Mouse (Mus musculus) A20 (cell line): ENCODE data around the gene Apbb2.

Experiments
- DNase-seq: peaks from one replicate; pipeline ENCODE4 v3.0.0-alpha.2; 2011; ENCODE audit warnings: low read depth, low spot score

Apbb2 gene

GRCm38 (mm10) chr5:66417289-66417688 is 201.3 kb downstream of the Apbb2 start:
- peak; percentile 44 for DNase-seq

DNA sequence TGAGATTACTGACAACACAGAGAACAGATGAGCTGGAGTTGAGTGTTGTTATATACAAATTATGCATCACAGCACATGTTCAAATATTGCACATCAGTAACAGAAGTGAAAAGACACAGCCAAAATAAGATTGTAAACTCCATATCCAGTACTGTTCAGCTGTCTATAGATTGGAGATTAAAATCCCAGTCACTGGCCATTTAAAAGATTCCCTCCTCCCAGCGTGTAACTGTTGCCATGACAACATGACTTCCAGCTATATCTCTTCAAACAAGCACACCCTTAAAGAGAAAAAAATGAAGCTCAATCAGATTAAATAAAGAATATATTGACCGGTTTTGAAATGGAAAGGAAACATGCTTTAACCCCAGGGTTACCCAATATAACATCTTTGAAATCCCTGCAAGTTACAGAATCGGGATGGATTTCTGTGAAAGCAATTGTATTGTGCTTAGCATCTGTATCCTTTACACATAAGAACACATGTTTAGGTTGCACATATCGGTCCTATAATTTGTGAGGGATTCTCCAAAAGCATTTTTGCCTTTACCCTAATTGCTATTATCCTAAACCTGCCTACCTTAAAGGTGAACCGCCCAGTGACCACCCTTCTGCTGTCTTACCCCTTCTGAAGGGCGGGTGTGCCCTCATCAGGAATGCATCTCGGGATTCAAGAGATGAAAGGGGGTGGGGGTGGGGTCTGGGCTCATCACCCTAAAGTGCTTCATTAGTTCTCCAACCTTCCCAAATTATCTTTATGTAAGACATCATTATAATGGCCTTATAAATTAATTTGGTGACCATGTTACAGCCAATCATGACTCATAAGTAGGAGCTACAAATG is 202.7 kb downstream of the Apbb2 start:
- no peak for DNase-seq

DNA sequence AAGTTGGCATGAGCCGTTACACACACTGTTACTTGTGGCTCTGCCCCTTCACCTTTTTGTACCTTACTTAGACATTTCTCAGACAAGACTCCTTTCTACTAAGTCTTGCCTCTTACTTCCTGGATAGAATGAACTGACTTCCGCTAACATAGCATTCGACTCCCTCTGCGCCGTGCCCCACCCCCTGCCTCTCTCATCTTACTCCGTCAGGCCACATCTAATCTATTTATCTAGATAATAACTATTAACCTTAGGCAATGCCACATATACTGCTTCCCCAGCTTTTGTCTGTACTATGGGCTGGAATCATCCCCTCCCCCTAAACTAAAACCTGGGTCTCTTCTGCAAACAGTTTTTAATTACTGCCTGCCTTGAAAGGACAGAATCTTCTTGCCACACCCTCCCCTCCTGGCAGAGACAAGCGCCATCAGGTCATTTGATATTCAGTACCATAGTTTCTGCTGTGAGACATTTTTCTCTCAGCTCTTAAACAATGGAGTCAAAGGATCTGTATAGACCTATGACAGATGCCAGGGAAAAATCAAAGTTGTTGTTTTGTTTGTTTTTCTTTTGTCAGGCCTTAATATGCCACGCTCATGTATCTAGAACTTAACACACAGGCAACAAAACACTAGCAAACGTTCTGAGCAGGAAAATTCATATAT is 203.4 kb downstream of the Apbb2 start:
- DNase-seq: no peak

DNA sequence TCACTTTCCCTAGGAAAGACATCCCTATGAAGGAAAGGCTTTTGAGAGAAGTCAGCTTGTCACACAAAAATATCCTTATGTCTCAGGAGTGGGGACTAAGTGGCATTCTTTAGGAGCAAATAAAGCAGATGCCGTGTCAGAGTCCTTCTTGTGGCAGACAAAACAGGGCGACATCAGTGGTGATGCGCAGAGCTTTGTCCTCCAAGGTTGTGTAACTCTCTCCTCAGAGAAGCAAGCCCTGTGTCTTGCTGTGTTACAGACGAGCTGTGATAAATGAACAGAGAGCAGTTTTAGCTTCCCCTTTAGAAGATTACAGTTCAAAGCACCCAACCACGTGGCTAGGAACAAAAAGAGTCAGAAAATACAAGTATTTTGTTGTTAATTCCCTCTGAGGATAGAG is 205.2 kb downstream of the Apbb2 start:
- DNase-seq: no peak

GRCm38 (mm10) chr5:66412821-66413220 is 205.8 kb downstream of the Apbb2 start:
- DNase-seq: no peak

- no peak for DNase-seq
These were observed 210.0 kb downstream of the Apbb2 start for GRCm38 (mm10) chr5:66408546-66408945.

DNA sequence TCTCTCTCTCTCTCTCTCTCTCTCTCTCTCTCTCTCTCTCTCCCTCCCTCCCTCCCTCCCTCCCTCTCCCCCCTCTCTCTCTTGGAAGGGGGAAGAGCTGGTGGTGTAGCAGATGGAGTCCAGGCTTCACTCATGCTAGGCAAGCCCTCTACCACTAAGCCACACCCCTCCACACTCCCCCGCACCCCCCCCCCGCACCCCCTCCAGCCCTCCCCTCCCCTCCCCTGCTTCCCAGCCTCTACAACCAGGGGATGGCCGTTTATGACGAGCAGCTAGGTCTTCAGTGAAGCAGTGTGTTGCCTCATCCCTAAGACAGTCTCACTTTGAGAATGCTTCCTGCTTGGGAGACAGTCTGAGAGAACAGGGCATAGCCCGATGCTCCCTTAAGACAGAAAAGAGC is 210.6 kb downstream of the Apbb2 start:
- DNase-seq: no peak

DNA sequence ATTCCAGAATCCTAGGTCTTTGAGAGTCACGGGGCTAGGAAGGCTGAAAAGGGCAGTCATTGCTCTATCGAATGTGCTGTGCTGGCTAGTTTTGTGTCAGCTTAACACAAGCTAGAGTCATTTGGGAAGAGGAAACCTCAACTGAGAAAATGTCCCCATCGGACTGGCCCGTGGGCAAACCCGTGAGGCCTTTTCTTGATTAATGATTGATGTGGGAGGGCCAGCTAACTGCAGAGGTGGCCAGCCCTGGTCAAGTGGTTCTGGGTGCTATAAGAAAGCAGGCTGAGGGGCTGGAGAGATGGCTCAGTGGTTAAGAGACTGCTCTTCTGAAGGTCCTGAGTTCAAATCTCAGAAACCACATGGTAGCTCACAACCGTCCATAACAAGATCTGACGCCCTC is 212.2 kb downstream of the Apbb2 start:
- DNase-seq: no peak

- no peak for DNase-seq
These were observed 212.7 kb downstream of the Apbb2 start for GRCm38 (mm10) chr5:66405731-66406399.

DNA sequence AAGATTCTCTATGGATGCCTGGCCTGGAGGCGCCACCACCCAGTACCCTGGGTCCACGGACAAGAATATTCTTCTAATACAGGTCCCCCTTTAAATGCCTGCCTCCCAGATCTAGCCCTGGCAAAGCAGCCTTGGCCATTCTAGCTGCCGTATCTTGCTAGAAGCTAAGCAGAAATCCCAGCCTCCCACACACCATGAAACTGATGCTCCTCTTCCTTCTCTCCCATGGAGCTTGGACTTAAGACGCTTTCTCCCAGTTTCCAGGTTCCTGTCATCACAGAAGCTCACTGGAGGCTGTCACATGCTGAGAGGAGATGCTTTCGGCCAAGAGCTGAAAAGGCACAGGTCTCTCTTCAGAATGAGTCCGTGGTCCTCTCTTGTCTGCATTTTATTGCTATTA is 213.3 kb downstream of the Apbb2 start:
- DNase-seq: no peak

DNA sequence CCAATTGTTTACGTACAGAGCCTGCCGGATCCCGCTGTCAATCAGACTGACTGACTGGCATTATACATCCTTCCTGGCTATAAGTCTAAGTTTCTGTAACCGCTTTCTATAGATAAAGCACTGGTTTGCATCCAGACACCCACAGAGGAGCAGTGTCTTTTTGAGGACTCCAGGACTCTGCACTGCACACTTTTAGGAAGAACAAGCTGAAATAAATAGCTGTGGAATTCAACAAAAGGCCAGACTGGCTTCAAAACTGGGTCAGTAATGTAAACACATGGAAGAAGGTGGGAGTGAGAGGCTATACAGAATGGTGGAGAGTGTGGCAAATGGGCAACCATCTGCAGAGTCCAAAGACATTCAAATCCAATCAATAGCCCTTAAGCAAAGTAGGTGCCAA is 218.0 kb downstream of the Apbb2 start:
- DNase-seq: no peak

GRCm38 (mm10) chr5:66399264-66399620 is 219.3 kb downstream of the Apbb2 start:
- DNase-seq: no peak

- no peak for DNase-seq
These were observed 219.9 kb downstream of the Apbb2 start for GRCm38 (mm10) chr5:66398530-66399263.

DNA sequence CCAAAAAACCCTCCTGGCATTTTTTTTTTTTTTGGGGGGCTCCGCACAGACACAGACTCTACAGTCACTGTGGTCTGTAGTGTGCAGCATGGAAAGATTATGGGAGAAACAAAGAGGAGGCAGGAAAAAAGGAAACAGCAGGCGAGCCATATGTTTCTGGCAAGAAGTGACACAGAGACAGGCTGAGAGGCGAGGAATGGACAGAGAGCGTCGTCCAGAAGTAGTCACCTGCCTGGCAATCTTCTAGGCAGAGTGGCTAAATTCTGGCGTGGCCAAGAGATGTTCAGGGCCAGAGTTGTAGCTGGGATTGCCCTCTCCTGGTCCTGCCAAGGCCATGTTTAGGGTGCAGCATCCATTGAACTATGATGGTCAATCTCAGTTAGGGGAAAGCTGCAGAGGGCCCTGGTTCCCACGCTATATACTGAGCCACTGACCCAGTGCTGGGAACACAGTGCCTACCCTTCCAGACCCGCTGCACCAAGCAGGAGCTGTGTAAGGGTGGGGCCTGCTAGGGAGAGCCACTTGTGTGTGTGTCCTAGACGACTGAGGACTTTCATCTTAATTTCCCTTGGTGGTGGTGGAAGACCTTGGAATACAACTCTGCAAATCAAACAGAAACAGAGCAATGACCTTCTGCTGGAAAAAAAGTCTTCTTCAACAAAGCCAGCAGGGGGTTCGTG is 224.7 kb downstream of the Apbb2 start:
- no peak for DNase-seq

- DNase-seq: peak; percentile 65
These were observed 225.6 kb downstream of the Apbb2 start for GRCm38 (mm10) chr5:66392861-66393529.

DNA sequence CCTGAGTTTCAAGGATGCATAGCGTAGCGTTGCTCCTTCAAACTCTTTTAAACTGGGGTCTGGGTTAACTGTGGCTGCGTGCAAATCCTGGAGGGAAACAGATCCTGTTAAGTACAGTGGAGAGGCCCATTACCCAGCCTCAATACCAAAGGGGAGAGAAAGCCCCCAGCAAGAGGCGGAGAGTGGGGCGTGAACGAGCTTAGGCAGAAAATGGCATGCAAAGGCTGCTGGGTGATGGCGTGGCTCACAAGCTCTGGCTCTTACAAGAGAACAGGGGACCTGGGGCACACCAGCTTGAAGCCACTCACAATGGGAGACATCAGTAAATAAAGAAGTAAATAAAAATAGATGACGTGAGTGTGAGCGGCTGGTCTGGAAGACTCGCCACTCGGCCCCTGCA is 226.8 kb downstream of the Apbb2 start:
- no peak for DNase-seq

DNA sequence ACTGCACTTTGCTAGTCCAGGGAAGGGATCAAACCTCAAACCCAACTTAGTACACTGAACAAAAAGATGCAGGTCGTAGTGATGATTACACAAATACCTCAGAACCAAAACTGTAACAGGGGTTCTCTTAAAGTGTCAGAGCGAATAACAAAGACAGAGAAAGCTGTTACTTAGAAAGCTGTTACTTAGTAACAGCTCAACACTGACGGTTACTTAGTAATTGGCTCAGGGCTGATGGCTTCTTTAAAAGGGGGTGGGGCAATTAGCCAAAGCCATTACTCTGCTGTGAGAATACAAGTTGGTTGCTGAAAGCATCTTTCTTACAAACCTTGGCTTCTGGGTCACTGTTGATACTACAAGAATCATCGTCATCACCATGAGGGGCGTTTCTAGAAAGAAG is 227.3 kb downstream of the Apbb2 start:
- no peak for DNase-seq

DNA sequence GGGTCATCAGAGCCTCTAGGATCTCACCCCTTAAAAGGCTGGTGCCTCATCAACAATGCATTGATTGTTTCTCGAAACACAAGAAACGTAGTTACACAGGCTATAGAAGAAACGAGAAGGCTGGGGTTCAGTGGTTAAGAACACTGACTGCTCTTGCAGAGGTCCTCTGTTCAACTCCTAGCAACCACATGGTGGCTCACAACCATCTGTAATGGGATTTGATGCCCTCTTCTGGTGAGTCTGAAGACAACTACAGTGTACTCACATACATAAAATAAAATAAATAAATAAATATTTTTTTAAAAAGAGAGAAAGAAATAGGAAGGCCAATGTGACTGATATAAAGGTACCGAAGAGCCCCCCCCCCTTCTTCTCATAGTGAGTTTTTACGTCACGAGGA is 228.0 kb downstream of the Apbb2 start:
- DNase-seq: no peak

- DNase-seq: no peak
These were observed 231.1 kb downstream of the Apbb2 start for GRCm38 (mm10) chr5:66387481-66387880.

DNA sequence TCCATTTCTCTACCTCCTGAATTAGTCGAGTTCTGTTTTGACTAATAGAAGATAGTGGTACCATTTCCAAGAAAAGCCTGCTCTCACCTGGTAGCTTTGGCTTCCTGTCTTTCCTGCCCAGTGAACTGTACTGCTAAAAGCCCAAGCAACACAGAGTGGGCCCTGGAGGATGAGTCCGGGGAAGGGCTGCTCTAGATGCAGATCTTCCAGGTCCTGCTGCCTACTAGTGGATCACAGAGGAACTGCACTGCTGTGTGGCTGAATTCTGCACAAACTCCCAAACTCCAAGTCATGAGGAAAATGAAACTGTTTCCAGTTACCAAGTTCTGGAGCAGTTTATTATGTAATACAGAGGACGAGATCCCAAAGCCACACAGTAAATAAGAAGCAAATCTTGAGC is 232.9 kb downstream of the Apbb2 start:
- DNase-seq: peak; percentile 51
